Mouse (Mus musculus) gastrocnemius, postnatal 4 days (tissue): ENCODE results near the gene Phb. TPM values are rescaled to one million over a fixed set of nuclear protein-coding genes. Genes with fewer than 3 reads are reported as not detected.

Source experiments
- DNase-seq, 2 experiments: peaks; one replicate each; pipeline ENCODE4 v3.0.0; 2021 to 2022; ENCODE audit warnings: low spot score in 2 of 2, mixed read lengths in 2 of 2
- long read RNA-seq, 2 experiments: library from polyadenylated mRNA; stranded (forward); transcript quantifications; one replicate each; pipeline ENCODE4 v2.0.0; 2021
- total RNA-seq, 2 experiments: library from RNA; stranded (reverse); gene quantifications; 2 replicates each; pipeline ENCODE4 v1.2.3; 2021

Gene Phb
- 100 to 1,000 TPM; 144 to 147 TPM for total RNA-seq
- long read RNA-seq, experiment 1, transcript Phb-204 (7 exons, 1,799 nt): major isoform, 256 of 290 reads
- long read RNA-seq, experiment 1, partial matches to known transcripts: 16 of 290 reads
- long read RNA-seq, experiment 1, other reads (novel, unspliced or antisense): 18 of 290 reads
- long read RNA-seq, experiment 2, transcript Phb-204 (7 exons, 1,799 nt): major isoform, 285 of 324 reads
- long read RNA-seq, experiment 2, partial matches to known transcripts: 27 of 324 reads
- long read RNA-seq, experiment 2, other reads (novel, unspliced or antisense): 11 of 324 reads

GRCm38 (mm10) chr11:95666529-95667149 lies at the start of gene Phb:
Gene Phb, plus strand, starts transcription at chr11:95666957.
- peak; percentile 64 to 87 for DNase-seq

- DNase-seq: peak in 1 of 2 experiments; percentile 49
These were observed 48.8 kb upstream of the Phb start for GRCm38 (mm10) chr11:95617785-95618465.

GRCm38 (mm10) chr11:95619081-95619480 lies 47.7 kb upstream of the Phb start:
- DNase-seq: no peak

- DNase-seq: no peak
These were observed 46.8 kb upstream of the Phb start for GRCm38 (mm10) chr11:95619886-95620444.

GRCm38 (mm10) chr11:95621010-95621409 lies 45.7 kb upstream of the Phb start:
- DNase-seq: peak in 1 of 2 experiments; percentile 53

GRCm38 (mm10) chr11:95621541-95622130 lies 45.1 kb upstream of the Phb start:
- no peak for DNase-seq

- DNase-seq: no peak
These were observed 44.3 kb upstream of the Phb start for GRCm38 (mm10) chr11:95622426-95622825.

GRCm38 (mm10) chr11:95630558-95630957 lies 36.2 kb upstream of the Phb start:
- no peak for DNase-seq

- no peak for DNase-seq
These were observed 35.5 kb upstream of the Phb start for GRCm38 (mm10) chr11:95631301-95631700.

GRCm38 (mm10) chr11:95632474-95632873 lies 34.3 kb upstream of the Phb start:
- no peak for DNase-seq

GRCm38 (mm10) chr11:95633512-95634000 lies 33.2 kb upstream of the Phb start:
- no peak for DNase-seq

GRCm38 (mm10) chr11:95635030-95635429 lies 31.7 kb upstream of the Phb start:
- no peak for DNase-seq

- no peak for DNase-seq
These were observed 26.0 kb upstream of the Phb start for GRCm38 (mm10) chr11:95640751-95641150.

- no peak for DNase-seq
These were observed 24.1 kb upstream of the Phb start for GRCm38 (mm10) chr11:95642534-95643280.

- DNase-seq: peak in 1 of 2 experiments; percentile 49
These were observed 22.9 kb upstream of the Phb start for GRCm38 (mm10) chr11:95643856-95644255.

- no peak for DNase-seq
These were observed 22.4 kb upstream of the Phb start for GRCm38 (mm10) chr11:95644381-95644780.

GRCm38 (mm10) chr11:95645397-95646153 lies 21.2 kb upstream of the Phb start:
- DNase-seq: no peak

GRCm38 (mm10) chr11:95646154-95646490 lies 20.6 kb upstream of the Phb start:
- no peak for DNase-seq

GRCm38 (mm10) chr11:95647791-95648190 lies 19.0 kb upstream of the Phb start:
- DNase-seq: no peak

GRCm38 (mm10) chr11:95648827-95649226 lies 17.9 kb upstream of the Phb start:
- peak in 1 of 2 experiments; percentile 56 for DNase-seq
